Mouse (Mus musculus) midbrain, embryonic 15.5 days (tissue): ENCODE data around the gene Ndel1. TPM values are rescaled to one million over a fixed set of nuclear protein-coding genes. Genes with fewer than 3 reads are reported as not detected.
"Not testable (repeated sequence)": the region's sequence is repeated elsewhere in the genome, so short reads cannot be mapped to it uniquely, and the experiment has no call there.

Experiments used
- ATAC-seq: fragments of 200-750 bp; cut with Nextera tagmentation; replicated peaks from 2 replicates; pipeline ENCODE4 v1.8.0; 2017; ENCODE audit warnings: moderate TSS enrichment
- H3K27ac ChIP-seq: fragments of 300-500 bp; sonication (generic); 2 replicates; pipeline ENCODE4 v1.5.1; 2015; ENCODE audit warnings: mild to moderate bottlenecking, inconsistent platforms
- H3K27me3 ChIP-seq: fragments of 300-500 bp; sonication (generic); replicated peaks from 2 replicates; pipeline ENCODE4 v1.6.1; 2015; ENCODE audit warnings: inconsistent platforms
- H3K36me3 ChIP-seq: fragments of 300-500 bp; sonication (generic); replicated peaks from 2 replicates; pipeline ENCODE4 v1.6.1; 2015; ENCODE audit warnings: inconsistent platforms
- H3K4me1 ChIP-seq: fragments of 300-500 bp; sonication (generic); 2 replicates; pipeline ENCODE4 v1.6.1; 2015; ENCODE audit warnings: inconsistent platforms
- H3K4me2 ChIP-seq: fragments of 300-500 bp; sonication (generic); 2 replicates; pipeline ENCODE4 v1.6.1; 2015; ENCODE audit warnings: inconsistent platforms, mild to moderate bottlenecking, moderate library complexity
- H3K4me3 ChIP-seq: fragments of 300-500 bp; sonication (generic); 2 replicates; pipeline ENCODE4 v1.5.1; 2015; ENCODE audit warnings: mild to moderate bottlenecking, inconsistent platforms
- H3K9ac ChIP-seq: fragments of 300-500 bp; sonication (generic); 2 replicates; pipeline ENCODE4 v1.6.1; 2015; ENCODE audit warnings: mild to moderate bottlenecking, inconsistent platforms
- H3K9me3 ChIP-seq: fragments of 300-500 bp; sonication (generic); 2 replicates; pipeline ENCODE4 v1.6.1; 2016; ENCODE audit warnings: inconsistent platforms
- WGBS: fragments of 180-500 bp; shearing (Covaris S2); methylation state at CpG from one replicate; pipeline ENCODE4 v1.1.7; 2015; ENCODE audit warnings: mixed read lengths; 5-methylcytosine and 5-hydroxymethylcytosine counted together
- polyA plus RNA-seq: library from polyadenylated mRNA; unstranded; fragments of >200 nt; fragmentation: Nextera tagmentation; extraction: Ambion mirVana; gene quantifications from 2 replicates; pipeline ENCODE4 v1.2.1, GENCODE M21; 2015

Ndel1 gene
- polyA plus RNA-seq, 1 experiment from 2014 or later = 108 TPM

GRCm38 (mm10) chr11:68857329-68857728, 14.3 kb downstream of the Ndel1 start:
- no peaks in the 10 kb centered on the region for H3K9me3 ChIP-seq
- no peak for ATAC-seq
- H3K4me1 ChIP-seq = peaks cover 6% of the 10 kb centered on the region
- H3K36me3 ChIP-seq = no peaks in the 10 kb centered on the region
- H3K4me3 ChIP-seq = no peak overlapping the region
- no peak overlapping the region for H3K4me2 ChIP-seq
- H3K27me3 ChIP-seq = no peaks in the 10 kb centered on the region
- no peak overlapping the region for H3K27ac ChIP-seq
- 88% methylated on average over 3 of the region's 3 CpGs for WGBS
- H3K9ac ChIP-seq = no peak overlapping the region

DNA sequence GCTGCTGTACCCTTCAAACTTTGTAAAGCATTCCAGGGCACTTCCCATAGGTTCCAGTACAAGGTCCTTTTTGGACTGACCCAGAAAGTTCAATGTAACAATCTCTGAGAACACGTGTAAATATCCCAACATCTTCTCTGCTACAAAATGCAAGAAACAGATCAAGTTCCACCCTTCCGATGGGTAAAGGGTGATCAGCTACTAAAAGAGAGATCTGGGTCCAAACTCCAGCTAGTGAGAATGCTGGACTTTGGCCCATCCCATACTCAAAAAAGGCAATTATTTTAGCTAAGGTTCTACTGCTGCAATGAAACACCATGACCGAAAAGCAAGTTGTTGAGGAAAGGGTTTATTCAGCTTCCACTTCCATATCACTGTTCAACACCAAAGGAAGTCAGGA, 17.0 kb downstream of the Ndel1 start:
- no peak for ATAC-seq
- no peak overlapping the region for H3K27ac ChIP-seq
- H3K9ac ChIP-seq = no peak overlapping the region
- H3K4me1 ChIP-seq = peaks cover 30% of the 10 kb centered on the region
- 87% methylated on average over 3 of the region's 3 CpGs for WGBS
- H3K4me2 ChIP-seq = no peak overlapping the region
- no peak overlapping the region for H3K4me3 ChIP-seq
- no peaks in the 10 kb centered on the region for H3K9me3 ChIP-seq
- no peaks in the 10 kb centered on the region for H3K27me3 ChIP-seq
- no peaks in the 10 kb centered on the region for H3K36me3 ChIP-seq

DNA sequence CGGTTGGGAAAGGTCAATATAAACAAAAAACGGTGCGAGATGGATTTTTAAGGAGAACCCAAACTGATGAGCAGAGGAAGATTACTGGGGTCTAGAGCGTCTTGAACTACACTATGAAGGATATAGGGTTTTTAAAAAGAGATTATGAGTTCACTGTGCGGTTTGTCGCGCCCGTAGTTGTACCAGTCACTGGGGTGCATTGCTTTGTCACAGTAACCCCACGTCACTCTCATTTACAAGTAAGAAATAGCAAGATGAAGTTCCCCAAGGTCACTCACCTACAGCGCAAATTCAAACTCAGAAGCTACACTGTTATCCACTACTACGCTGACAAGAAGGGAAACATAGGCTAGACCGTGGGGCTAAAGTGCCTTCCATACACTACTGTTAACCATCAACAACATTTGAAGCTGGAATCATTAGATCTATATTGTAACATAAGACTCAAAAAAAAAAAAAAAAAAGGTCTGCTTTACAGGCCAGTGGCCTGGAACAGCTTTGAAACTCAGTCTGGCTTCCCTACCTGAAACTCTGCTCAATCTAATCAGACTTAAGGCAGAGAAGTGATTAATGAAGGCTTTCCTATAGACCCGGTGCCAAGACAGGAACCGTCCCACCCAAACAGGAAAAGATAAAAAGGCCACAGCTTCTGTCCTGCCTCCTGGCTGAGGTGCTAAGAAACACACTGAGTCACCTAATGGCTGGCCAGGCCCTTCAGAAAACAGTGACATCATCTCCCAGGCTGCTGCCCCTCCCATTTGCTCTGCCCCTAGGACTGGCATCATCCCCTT, 17.9 kb downstream of the Ndel1 start:
- ATAC-seq = 0 out of 2 replicates have a peak, but pooled peaks have one; percentile 1

GRCm38 (mm10) chr11:68852932-68853409, 18.7 kb downstream of the Ndel1 start:
- Histone ChIP-seq H3K27ac (peak overlapping the region; percentile 93), H3K27me3 (no peaks in the 10 kb centered on the region), H3K36me3 (no peaks in the 10 kb centered on the region), H3K9me3 (no peaks in the 10 kb centered on the region), H3K4me3 (peak overlapping the region; percentile 99), H3K4me1 (peaks cover 30% of the 10 kb centered on the region), H3K4me2 (peak overlapping the region; percentile 79), H3K9ac (peak overlapping the region; percentile 90)
- peak; percentile 99 for ATAC-seq
- WGBS = under 1% methylated on average over 42 of the region's 42 CpGs

More for the DNA sequence above, 17.9 kb downstream of the Ndel1 start:
- WGBS = 51% methylated on average over 14 of the region's 14 CpGs
- Histone ChIP-seq H3K27me3 (no peaks in the 10 kb centered on the region), H3K4me1 (peaks cover 30% of the 10 kb centered on the region), H3K36me3 (no peaks in the 10 kb centered on the region), H3K9me3 (no peaks in the 10 kb centered on the region), H3K27ac (peak overlapping the region; percentile 75), H3K9ac (peak overlapping the region; percentile 37), H3K4me3 (peak overlapping the region; percentile 99), H3K4me2 (peak overlapping the region; percentile 63)

DNA sequence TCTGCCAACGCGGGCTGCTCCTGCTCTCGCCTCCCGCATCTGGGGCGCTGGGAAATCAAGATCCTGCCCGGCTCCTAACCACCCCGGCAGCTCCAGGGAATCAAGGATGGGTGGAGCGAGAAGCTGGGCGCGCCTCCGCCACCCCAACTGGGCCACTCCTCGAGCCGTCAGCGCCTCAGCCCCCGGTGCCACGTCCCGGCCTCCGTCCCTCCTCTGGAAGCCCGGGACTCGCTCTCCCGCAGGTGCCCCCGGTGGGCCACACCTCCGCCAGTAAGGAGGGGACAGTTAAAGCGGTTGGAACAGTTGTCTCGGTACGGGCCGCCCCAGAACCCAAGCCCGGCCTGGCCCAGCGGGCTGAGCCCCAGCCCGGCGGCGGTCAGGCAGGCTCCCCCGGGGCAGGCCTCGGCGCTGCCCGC, 19.2 kb downstream of the Ndel1 start:
- Histone ChIP-seq H3K9ac (peak overlapping the region; percentile 90), H3K4me1 (peaks cover 30% of the 10 kb centered on the region), H3K27me3 (no peaks in the 10 kb centered on the region), H3K27ac (peak overlapping the region; percentile 93), H3K36me3 (no peaks in the 10 kb centered on the region), H3K9me3 (no peaks in the 10 kb centered on the region), H3K4me2 (peak overlapping the region; percentile 79), H3K4me3 (peak overlapping the region; percentile 99)
- under 1% methylated on average over 36 of the region's 36 CpGs for WGBS
- no peak; the same call in none of the 2 replicates for ATAC-seq

GRCm38 (mm10) chr11:68851644-68852485, 19.8 kb downstream of the Ndel1 start:
- H3K4me1 ChIP-seq = peaks cover 30% of the 10 kb centered on the region
- no peaks in the 10 kb centered on the region for H3K27me3 ChIP-seq
- no peaks in the 10 kb centered on the region for H3K9me3 ChIP-seq
- peak overlapping the region; percentile 93 for H3K27ac ChIP-seq
- 4% methylated on average over 13 of the region's 13 CpGs for WGBS
- H3K36me3 ChIP-seq = no peaks in the 10 kb centered on the region
- ATAC-seq = no peak
- H3K9ac ChIP-seq = peak overlapping the region; percentile 90
- H3K4me3 ChIP-seq = peak overlapping the region; percentile 99
- H3K4me2 ChIP-seq = peak overlapping the region; percentile 79

- no peak overlapping the region for H3K27ac ChIP-seq
- no peaks in the 10 kb centered on the region for H3K9me3 ChIP-seq
- no peak overlapping the region for H3K4me3 ChIP-seq
- peaks cover 30% of the 10 kb centered on the region for H3K4me1 ChIP-seq
- whole genome bisulfite sequencing = 91% methylated on average over 7 of the region's 7 CpGs
- no peaks in the 10 kb centered on the region for H3K36me3 ChIP-seq
- no peak overlapping the region; the same call in 1 of the 2 replicates for H3K4me2 ChIP-seq
- no peaks in the 10 kb centered on the region for H3K27me3 ChIP-seq
- H3K9ac ChIP-seq = no peak overlapping the region
- ATAC-seq = no peak
Observed at GRCm38 (mm10) chr11:68850862-68851261, 20.8 kb downstream of the Ndel1 start.

DNA sequence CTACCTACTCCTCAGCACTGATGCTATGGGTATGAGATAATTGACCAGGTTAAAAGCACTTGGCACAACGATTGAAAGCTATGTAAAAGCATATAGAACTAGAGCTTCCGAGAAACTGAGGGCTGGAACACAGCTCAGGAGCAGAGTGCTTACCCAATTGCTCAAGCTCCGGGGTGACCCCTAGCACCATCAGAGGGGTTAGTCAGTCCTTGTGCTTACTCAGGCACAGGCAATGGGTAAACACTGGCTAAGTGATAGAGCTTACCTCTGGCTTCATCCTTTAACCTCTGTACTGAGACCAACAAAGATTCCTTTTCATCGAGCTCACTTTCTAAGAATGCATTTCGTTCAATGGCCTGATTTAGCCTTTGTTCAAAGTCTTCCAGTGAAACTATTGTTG, 32.1 kb downstream of the Ndel1 start:
- H3K9me3 ChIP-seq = no peaks in the 10 kb centered on the region
- no peak overlapping the region for H3K27ac ChIP-seq
- no peaks in the 10 kb centered on the region for H3K4me1 ChIP-seq
- H3K4me3 ChIP-seq = no peak overlapping the region
- H3K4me2 ChIP-seq = no peak overlapping the region
- peaks cover 45% of the 10 kb centered on the region for H3K36me3 ChIP-seq
- H3K9ac ChIP-seq = no peak overlapping the region
- ATAC-seq = no peak
- WGBS = 69% methylated on average over 5 of the region's 5 CpGs
- H3K27me3 ChIP-seq = no peaks in the 10 kb centered on the region

DNA sequence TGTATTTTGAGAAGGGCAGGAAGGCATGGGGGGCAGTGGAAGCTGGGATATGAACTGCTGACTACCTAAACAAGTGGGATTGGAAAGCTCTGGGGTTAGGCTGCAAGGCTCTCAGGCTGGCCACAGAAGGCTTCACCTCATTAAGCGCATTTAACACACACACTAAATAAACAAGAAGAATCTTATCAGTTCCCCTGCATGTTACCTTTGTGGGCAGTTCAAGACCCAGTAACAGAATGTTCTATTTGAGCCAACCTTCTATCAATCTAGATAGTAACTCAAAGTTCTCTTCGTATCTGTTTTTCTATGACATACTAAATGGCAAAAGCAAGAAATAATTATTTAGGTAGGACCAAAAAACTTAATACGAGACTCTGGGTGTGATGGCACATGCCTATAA, 36.6 kb downstream of the Ndel1 start:
- H3K4me1 ChIP-seq = no peaks in the 10 kb centered on the region
- peaks cover 43% of the 10 kb centered on the region for H3K36me3 ChIP-seq
- no peak for ATAC-seq
- no peaks in the 10 kb centered on the region for H3K9me3 ChIP-seq
- no peak overlapping the region for H3K27ac ChIP-seq
- no peaks in the 10 kb centered on the region for H3K27me3 ChIP-seq
- WGBS = 94% methylated on average over 3 of the region's 3 CpGs
- no peak overlapping the region for H3K4me2 ChIP-seq
- H3K4me3 ChIP-seq = no peak overlapping the region
- H3K9ac ChIP-seq = no peak overlapping the region

DNA sequence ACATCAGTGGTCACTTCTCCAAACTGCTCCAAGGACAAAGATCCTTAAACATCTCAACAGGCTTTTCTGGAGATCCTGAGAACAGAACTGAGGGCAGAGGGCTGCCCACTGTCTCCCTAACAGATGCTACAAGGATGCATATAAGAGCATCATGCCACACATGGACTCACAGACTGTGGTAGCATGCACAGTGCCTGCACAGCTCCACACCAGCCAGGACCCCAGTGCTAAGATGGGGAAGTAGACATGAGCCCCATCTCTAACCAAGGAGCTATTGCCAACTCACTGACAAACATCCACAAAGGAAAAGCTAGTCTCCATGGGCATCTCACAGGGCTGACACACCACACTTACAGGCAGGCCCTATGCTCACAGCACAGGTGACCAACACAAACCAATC, 38.1 kb downstream of the Ndel1 start:
- no peak overlapping the region for H3K27ac ChIP-seq
- no peak overlapping the region for H3K4me2 ChIP-seq
- H3K9me3 ChIP-seq = no peaks in the 10 kb centered on the region
- no peak overlapping the region for H3K9ac ChIP-seq
- H3K4me1 ChIP-seq = no peaks in the 10 kb centered on the region
- peaks cover 38% of the 10 kb centered on the region for H3K36me3 ChIP-seq
- no peaks in the 10 kb centered on the region for H3K27me3 ChIP-seq
- ATAC-seq = no peak
- no peak overlapping the region for H3K4me3 ChIP-seq

- ATAC-seq = no peak
- H3K36me3 ChIP-seq = peaks cover 41% of the 10 kb centered on the region
Observed at GRCm38 (mm10) chr11:68832793-68833192, 38.9 kb downstream of the Ndel1 start.

DNA sequence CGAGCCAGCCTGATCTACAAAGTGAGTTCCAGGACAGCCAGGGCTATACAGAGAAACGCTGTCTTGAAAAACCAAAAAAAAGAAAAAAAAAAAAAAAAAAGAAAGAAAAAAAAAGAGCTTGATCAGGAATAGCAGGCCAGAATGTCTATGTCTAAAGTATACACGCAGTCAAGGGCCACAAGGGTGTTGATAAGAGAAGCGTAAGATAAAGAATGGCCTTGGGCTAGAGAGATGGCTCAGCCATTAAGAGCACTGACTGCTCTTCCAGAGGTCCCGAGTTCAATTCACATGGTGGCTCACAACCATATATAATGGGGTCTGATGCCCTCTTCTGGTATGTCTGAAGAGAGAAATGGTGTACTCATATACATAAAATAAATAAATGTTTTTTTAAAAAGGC, 40.1 kb downstream of the Ndel1 start:
- ATAC-seq, H3K9me3 ChIP-seq, H3K4me1 ChIP-seq, H3K27me3 ChIP-seq, H3K9ac ChIP-seq, H3K27ac ChIP-seq, H3K4me2 ChIP-seq, H3K4me3 ChIP-seq: not testable (repeated sequence)
- 93% methylated on average over 5 of the region's 5 CpGs for WGBS
- peaks cover 41% of the 10 kb centered on the region for H3K36me3 ChIP-seq

More at GRCm38 (mm10) chr11:68832793-68833192, 38.9 kb downstream of the Ndel1 start:
- Histone ChIP-seq H3K4me1 (no peaks in the 10 kb centered on the region), H3K4me2 (no peak overlapping the region), H3K4me3 (no peak overlapping the region), H3K27me3 (no peaks in the 10 kb centered on the region), H3K9ac (no peak overlapping the region), H3K27ac (no peak overlapping the region), H3K9me3 (no peaks in the 10 kb centered on the region)
- 74% methylated on average over 4 of the region's 4 CpGs for WGBS
